Mouse (Mus musculus): ENCODE data around the gene Rgs18. TPM values are rescaled to one million over a fixed set of nuclear protein-coding genes. Genes with fewer than 3 reads are reported as not detected.

The Rgs18 gene
- polyA plus RNA-seq (2016; fragmentation: Nextera tagmentation; extraction: Ambion mirVana), result 0.54 and 0.94 TPM in 2 replicates

DNA sequence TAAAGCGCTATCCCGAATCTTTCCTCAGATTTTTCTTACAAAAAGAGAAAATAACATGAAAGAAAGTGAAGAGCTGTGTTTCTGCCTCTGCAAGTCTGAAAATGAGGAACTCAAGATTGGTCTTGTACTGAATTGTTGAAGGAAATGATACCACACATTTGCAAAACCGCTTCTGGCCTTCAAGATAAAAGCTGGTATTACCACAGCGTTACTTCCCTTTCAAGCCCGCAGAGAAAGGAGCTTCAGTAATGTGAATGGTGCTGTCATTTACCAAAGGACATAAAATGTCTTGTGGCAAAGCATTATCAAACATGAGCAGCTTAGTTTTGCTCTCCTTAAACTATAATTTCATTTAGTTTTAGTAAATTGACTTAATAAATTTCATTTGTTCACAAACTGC lies at the start of gene Rgs18:
Gene Rgs18, minus strand, starts transcription at position 105 of the 400 bp plus-strand sequence.
- no peak within 1 kb of the TSS for H3K9ac ChIP-seq

DNA sequence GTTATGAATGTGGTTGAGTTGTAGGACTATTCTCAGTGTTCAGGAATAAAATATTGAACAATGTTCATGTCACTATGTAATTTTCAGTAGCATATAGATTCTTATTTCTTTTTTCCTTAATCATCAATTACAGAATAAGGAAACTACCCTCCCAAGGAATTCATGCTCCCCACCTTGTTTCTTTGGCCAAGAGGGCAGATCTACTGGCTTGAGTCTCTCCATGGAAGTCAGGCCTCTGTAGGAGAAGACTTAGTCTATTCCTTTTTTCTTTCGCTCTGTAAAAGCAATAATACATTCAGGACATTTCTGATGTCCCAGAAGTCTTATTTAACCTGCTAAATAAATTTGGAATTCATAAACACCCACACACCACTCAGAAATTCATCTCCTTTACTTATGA lies 841 bp downstream of the Rgs18 start:
- Histone ChIP-seq H3K27ac (no peak overlapping the region), H3K27me3 (no peaks in the 10 kb centered on the region), H3K9ac (no peak overlapping the region), H3K4me2 (no peak overlapping the region), H3K4me3 (replicated peaks) (no peak overlapping the region), H3K36me3 (replicated peaks) (no peaks in the 10 kb centered on the region), H3K9me3 (no peaks in the 10 kb centered on the region), H3K4me1 (no peaks in the 10 kb centered on the region)
- no peak for ATAC-seq (ENCODE audit: low FRiP score)
- WGBS, result 94% methylated on average over 1 of the region's 1 CpGs

More for the DNA sequence above, at the start of gene Rgs18:
- Histone ChIP-seq H3K27me3 (no peaks in the 10 kb centered on the region), H3K36me3 (replicated peaks) (no peaks in the 10 kb centered on the region), H3K4me1 (no peaks in the 10 kb centered on the region), H3K27ac (no peak within 1 kb of the TSS), H3K4me2 (no peak within 1 kb of the TSS), H3K9me3 (no peaks in the 10 kb centered on the region), H3K4me3 (replicated peaks) (no peak within 1 kb of the TSS)
- ATAC-seq (ENCODE audit: low FRiP score), result no peak
- 82% methylated on average over 5 of the region's 5 CpGs for WGBS

DNA sequence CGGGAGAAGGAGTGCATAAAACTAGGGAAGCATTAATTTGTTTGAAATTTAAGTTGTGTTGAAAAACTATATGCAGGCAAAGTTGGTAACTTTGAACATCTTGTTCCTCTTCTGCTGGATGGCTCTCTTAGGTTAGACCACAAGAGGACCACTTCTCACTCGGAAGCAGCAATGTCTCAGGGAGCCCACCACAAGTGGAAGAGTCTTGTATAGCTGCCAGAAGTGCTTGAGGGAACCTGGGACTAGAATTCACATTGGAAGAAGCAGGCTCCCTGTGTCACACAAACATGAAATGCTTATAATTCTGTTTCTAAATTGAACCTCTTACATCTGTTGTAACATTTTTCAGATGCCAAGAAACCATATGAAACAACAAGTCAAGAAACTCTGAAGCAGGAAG lies 9.0 kb downstream of the Rgs18 start:
- no peak overlapping the region for H3K4me3 ChIP-seq (replicated peaks)
- ATAC-seq (ENCODE audit: low FRiP score), result no peak
- H3K36me3 ChIP-seq (replicated peaks), result no peaks in the 10 kb centered on the region
- 69% methylated on average over 2 of the region's 2 CpGs for WGBS
- no peaks in the 10 kb centered on the region for H3K9me3 ChIP-seq
- no peak overlapping the region for H3K27ac ChIP-seq
- H3K4me1 ChIP-seq, result no peaks in the 10 kb centered on the region
- H3K4me2 ChIP-seq, result no peak overlapping the region
- H3K9ac ChIP-seq, result no peak overlapping the region
- no peaks in the 10 kb centered on the region for H3K27me3 ChIP-seq

DNA sequence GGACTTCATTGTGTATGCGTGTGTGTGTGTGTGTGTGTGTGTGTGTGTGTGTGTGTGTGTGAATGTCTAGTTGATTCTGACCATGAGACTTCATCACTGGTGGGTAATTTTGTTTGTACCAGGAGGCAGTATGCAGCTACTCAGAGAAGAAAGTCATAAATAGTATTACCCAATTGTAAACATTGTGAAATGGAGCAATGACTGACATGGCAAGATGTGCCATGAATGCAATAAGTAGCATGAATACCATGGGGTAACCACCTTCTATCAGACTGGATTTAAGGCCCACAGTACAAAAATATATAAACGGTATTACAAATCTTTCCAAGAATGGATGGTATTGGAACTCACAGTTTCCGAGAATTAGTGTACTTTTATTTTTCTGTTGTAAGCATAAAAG lies 14.4 kb downstream of the Rgs18 start:
- H3K9me3 ChIP-seq, result no peaks in the 10 kb centered on the region
- H3K4me1 ChIP-seq, result no peaks in the 10 kb centered on the region
- ATAC-seq (ENCODE audit: low FRiP score), result no peak
- no peak overlapping the region for H3K27ac ChIP-seq
- no peaks in the 10 kb centered on the region for H3K27me3 ChIP-seq
- no peak overlapping the region for H3K4me3 ChIP-seq (replicated peaks)
- H3K4me2 ChIP-seq, result no peak overlapping the region
- H3K36me3 ChIP-seq (replicated peaks), result no peaks in the 10 kb centered on the region
- no peak overlapping the region for H3K9ac ChIP-seq
- WGBS, result 91% methylated on average over 3 of the region's 3 CpGs

DNA sequence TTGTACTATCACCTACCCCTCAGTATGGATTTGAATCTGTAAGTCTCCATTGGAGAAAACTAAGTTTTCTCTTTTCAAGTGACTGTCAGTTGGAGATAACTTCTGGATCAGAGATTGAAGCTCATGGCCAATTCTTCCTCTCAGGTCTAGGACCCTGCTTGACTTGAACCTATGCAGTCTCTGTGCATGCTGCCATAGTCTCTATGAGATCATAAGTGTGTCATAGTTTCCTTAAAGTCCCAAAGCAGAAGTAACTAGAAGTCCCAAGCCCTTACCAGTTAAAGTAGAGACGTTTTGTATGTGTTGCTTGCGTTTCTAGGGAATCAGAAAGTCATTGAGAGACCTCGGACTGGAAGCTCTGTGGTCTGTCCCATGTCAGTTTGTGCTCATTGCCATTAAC lies 24.5 kb downstream of the Rgs18 start:
- no peaks in the 10 kb centered on the region for H3K9me3 ChIP-seq
- no peak overlapping the region for H3K9ac ChIP-seq
- H3K36me3 ChIP-seq (replicated peaks), result no peaks in the 10 kb centered on the region
- ATAC-seq (ENCODE audit: low FRiP score), result no peak
- no peaks in the 10 kb centered on the region for H3K27me3 ChIP-seq
- no peaks in the 10 kb centered on the region for H3K4me1 ChIP-seq
- no peak overlapping the region for H3K27ac ChIP-seq
- no peak overlapping the region for H3K4me2 ChIP-seq
- 78% methylated on average over 3 of the region's 3 CpGs for WGBS
- H3K4me3 ChIP-seq (replicated peaks), result no peak overlapping the region

DNA sequence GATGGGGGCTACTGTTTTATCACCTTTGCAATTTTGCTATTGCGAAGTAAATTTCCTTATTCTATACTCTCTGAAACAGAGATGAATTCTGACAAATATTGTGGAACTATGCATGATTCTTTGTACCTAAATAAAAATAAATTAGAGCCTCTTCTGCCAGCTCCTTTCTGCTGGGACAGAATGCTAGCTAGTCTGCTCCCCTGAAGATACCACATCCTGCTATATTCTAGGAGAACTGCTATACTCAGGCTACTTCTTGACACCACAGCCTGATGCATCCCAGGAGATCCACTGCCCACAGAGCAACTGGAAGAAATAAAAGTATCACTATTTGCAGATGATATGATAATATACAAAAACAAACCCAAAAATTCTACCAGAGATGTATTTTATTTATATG lies 29.1 kb downstream of the Rgs18 start:
- Histone ChIP-seq H3K27me3 (no peaks in the 10 kb centered on the region), H3K27ac (no peak overlapping the region), H3K4me1 (no peaks in the 10 kb centered on the region), H3K36me3 (replicated peaks) (no peaks in the 10 kb centered on the region), H3K4me2 (no peak overlapping the region), H3K4me3 (replicated peaks) (no peak overlapping the region), H3K9me3 (no peaks in the 10 kb centered on the region), H3K9ac (no peak overlapping the region)
- 93% methylated on average over 1 of the region's 1 CpGs for WGBS
- no peak for ATAC-seq (ENCODE audit: low FRiP score)

DNA sequence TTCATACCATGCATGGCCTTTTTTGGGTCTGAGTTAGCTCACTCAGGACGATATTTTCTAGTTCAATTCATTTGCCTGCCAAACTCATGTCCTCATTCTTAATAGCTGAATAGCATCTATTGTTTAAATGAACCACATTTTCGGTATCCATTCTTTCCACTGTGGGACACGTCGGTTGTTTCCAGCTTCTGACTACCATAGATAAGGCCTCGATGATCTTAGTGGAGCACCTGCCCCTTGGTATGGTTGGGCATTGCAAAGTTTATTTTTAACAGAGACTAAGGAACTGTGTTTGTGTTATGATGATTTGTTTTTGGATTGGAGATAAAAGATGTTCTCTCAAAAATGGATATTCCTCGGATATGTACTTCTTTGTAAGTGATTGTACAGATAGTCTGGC lies 37.5 kb downstream of the Rgs18 start:
- H3K36me3 ChIP-seq (replicated peaks), result no peaks in the 10 kb centered on the region
- no peak overlapping the region for H3K4me3 ChIP-seq (replicated peaks)
- no peaks in the 10 kb centered on the region for H3K4me1 ChIP-seq
- 81% methylated on average over 6 of the region's 6 CpGs for whole genome bisulfite sequencing
- H3K27me3 ChIP-seq, result no peaks in the 10 kb centered on the region
- H3K9me3 ChIP-seq, result no peaks in the 10 kb centered on the region
- H3K27ac ChIP-seq, result no peak overlapping the region
- H3K9ac ChIP-seq, result no peak overlapping the region
- no peak for ATAC-seq (ENCODE audit: low FRiP score)
- H3K4me2 ChIP-seq, result no peak overlapping the region

DNA sequence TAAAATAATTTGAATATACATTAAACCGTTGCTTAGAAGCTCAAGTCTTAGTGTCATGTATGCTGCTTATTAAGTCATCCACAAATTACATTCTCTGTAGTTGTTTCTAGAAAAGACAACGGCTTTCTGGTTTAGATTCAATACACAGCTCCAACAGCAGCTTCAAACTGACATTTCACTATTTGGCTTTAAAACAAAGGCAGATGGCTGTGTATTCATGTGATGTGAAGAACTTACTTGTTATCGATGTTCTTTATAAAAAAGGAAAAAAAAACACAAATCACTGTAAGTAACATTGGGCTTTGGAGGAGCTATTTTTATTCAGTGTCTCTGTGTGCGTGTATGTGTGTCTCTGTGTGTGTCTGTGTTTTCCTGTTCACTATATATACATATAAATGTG lies 54.5 kb downstream of the Rgs18 start:
- Histone ChIP-seq H3K4me3 (replicated peaks) (no peak overlapping the region), H3K36me3 (replicated peaks) (no peaks in the 10 kb centered on the region), H3K4me2 (no peak overlapping the region), H3K27ac (no peak overlapping the region), H3K27me3 (no peaks in the 10 kb centered on the region), H3K4me1 (no peaks in the 10 kb centered on the region), H3K9me3 (no peaks in the 10 kb centered on the region), H3K9ac (no peak overlapping the region)
- WGBS, result 89% methylated on average over 4 of the region's 4 CpGs
- ATAC-seq (ENCODE audit: low FRiP score), result no peak

DNA sequence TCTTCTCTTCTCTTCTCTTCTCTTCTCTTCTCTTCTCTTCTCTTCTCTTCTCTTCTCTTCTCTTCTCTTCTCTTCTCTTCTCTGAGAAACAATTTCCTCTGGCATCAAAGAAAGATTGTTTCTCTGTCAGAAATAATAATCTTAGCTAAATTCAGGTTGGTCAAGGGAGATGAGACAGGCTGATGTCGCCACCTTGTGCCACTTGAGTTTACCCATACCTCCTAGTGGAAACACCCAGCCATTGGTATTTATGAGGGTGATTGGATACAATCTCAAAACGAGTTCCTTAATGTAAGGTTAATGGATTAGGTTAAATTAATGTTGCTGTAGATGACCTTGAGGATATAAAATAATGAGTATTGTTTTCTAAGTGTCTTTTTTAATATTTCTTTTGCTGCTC lies 70.9 kb downstream of the Rgs18 start:
- H3K4me3 ChIP-seq (replicated peaks), result no peak overlapping the region

More for the DNA sequence above, 70.9 kb downstream of the Rgs18 start:
- no peak for ATAC-seq (ENCODE audit: low FRiP score)
- H3K27me3 ChIP-seq, result no peaks in the 10 kb centered on the region
- no peaks in the 10 kb centered on the region for H3K9me3 ChIP-seq
- no peak overlapping the region for H3K4me2 ChIP-seq
- H3K4me1 ChIP-seq, result no peaks in the 10 kb centered on the region
- no peaks in the 10 kb centered on the region for H3K36me3 ChIP-seq (replicated peaks)
- WGBS, result 59% methylated on average over 2 of the region's 2 CpGs
- H3K9ac ChIP-seq, result no peak overlapping the region
- no peak overlapping the region for H3K27ac ChIP-seq

Other genes with a start within 250 kb of the Rgs18 start
- gene Rgs21, start 207.8 kb downstream of the Rgs18 start, polyA plus RNA-seq (2016; fragmentation: Nextera tagmentation; extraction: Ambion mirVana), result not detected in 2 replicates

Measured in forebrain, embryonic 12.5 days (tissue).